Mouse (Mus musculus) left cerebral cortex, adult 8-10 months (tissue): ENCODE results near the gene Ercc5. TPM values are rescaled to one million over a fixed set of nuclear protein-coding genes. Genes with fewer than 3 reads are reported as not detected.

Experiments used
- DNase-seq, 2 experiments: peaks; one replicate each; pipeline ENCODE4 v3.0.0; 2022; ENCODE audit warnings: low spot score in 2 of 2
- total RNA-seq, 4 experiments: library from RNA; stranded (reverse); gene quantifications; 2 replicates each; pipeline ENCODE4 v1.2.4; 2022

The Ercc5 gene
- total RNA-seq, 4 experiments from 2014 or later, result 20.8 to 24.0 (median 22.3) TPM

DNA sequence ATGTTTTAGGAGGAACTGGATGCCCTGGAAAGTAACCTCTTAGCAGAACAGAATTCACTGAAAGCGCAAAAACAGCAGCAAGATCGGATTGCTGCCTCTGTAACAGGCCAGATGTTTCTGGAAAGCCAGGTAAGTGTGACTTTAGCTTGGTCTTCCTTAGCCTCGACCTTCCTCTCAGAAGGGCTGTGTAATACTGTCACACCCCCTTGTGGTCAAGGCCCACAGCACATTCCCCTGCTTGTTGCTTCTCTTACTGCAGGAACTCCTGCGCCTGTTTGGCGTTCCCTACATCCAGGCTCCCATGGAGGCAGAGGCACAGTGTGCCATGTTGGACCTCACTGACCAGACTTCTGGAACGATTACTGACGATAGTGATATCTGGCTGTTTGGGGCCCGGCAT is 26.4 kb downstream of the Ercc5 start:
- no peak for DNase-seq

DNA sequence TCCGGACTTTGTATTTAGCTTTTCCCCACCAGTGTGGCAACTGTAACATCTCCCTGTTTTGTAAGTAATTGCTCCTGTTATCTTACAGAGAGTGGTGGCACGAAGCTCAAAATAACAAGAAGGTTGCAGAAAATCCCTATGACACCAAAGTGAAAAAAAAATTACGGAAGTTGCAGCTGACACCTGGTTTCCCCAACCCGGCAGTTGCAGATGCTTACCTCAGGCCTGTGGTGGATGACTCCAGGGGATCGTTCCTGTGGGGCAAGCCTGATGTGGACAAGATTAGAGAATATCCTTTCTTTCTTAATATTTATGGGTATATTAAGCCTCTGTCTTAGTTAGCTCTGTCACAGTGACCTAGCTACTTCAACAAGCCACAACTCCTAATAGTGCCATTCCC is 30.5 kb downstream of the Ercc5 start:
- no peak for DNase-seq

DNA sequence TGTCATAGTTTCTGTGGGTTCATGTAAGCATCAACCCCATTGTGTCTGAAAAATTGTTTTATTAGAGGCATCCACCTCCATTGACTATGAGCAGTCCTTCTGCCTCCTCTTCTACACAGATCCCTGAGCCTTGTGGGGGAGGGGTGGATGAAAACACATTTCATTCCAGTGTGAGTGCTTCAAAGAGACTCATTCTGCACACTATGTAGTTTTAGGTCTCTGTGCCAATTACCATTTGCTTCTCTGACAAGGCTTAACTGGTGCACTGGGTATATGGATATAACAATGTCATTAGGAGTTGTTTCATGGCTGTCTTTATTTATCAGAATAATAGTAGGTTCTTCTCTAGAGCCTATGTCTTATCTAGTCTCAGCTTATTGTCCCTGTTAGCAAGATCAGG is 38.9 kb downstream of the Ercc5 start:
- no peak for DNase-seq

DNA sequence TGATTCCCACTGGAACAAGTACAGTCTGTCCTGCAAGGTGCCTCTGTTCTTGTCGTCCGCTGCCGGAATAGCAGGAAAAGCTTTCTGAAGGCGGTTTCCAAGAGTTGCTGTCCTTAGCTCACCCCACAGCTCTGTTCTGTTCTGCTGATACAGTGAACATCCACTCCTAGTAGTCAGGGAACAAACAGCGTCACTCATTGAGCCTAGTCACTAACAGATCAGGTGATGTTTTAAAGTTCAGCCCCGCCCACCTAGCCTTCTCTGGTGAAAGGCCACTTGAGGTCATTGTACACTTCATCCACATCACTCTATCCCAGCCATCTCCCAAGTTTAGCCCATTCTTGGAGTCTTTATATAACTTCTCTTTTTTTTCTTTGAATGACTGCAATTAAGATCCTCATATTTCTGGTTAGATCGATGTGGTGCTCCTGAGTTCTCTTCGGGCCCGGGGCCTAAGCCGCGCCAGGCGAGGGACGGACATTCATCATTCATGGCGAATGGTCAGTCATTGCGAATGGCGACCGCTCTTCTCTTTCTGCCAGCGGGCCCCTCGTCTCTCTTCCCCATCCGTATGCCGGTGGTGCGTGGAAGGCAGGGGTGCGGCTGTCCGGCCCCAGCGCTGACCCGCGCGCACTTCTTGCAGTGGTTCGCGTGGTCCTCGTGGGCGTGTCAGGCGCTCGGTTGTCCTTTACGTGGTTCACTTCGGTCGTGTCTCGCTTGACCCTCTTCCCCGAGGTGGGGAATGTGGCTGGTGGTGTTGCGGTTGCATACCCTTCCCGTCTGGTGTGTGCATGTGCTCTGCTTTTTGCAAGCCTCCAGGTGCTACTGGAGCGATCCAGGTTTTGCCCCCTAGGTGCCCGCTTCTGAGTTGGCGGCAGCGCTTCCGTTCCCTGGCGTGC is 51.0 kb downstream of the Ercc5 start:
- peak; percentile 16 to 43 for DNase-seq

DNA sequence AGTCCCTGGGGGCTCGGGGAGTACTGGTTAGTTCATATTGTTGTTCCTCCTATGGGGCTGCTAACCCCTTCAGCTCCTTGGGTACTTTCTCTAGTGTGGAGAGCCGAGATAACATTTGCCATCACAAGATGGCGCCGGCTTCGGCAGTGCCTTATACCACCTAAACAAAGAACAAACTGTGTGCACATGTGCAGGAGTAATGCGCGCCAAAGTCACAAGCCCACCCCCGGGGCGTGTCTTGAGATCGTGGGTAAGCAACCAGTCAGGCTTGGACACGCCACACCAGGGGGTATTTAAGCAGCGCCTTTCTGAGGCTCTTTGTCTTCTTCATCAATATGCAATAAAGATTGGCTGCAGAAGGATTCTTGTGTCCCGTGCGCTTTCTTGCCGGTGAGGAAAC is 55.3 kb downstream of the Ercc5 start:
- no peak for DNase-seq

DNA sequence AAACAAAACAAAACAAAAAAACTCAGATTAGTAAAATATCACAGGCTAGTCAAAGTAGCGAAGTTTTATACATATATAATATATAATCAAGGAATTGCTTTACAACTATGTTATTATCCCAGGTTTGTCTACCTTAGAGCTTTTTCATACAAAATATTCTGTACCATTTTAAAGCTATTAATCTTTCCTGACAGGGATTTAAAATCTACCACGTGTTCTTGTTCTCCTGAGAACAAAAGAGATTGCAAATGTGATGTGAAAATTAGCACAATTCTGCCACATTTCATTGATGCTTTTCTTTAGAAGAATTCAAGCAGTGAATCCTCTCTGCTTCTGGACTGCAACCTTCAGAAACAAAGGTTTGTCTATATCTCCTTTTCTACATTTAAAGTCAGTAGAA is 66.9 kb downstream of the Ercc5 start:
- no peak for DNase-seq

DNA sequence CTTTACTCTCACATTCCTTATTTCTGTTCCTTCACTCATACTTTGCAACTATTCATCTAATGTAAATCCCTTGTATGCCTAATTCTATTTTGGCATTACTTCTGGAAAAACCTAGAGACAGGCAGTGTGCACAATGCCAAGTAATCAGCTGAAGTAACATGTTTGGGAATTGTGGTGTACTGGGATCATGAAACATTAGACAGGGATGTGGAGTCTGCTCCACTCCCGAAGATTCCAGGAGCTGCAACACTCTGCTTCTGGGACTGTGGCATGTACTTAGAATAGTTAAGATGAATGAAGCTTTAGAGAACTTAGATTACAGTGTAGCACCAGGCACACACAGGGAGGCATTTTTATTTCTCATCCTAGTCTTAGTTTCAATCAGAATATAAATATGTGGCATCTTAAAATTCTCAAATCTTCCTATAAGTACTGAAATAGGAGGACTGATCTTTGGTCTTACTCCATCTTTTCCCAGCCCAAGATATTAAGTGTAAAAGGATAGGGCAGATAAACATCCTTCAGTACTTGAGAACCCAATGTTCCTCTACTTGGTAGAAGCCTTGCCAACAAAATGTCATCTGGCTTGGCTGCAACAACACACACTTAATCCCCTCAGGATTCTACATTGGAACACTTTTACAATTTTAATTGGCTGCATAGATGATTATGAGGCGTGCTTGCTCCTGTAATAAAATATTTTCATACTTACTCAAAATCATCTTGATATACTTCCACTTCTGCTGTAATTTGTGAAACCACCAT is 69.0 kb downstream of the Ercc5 start:
- DNase-seq, result no peak

DNA sequence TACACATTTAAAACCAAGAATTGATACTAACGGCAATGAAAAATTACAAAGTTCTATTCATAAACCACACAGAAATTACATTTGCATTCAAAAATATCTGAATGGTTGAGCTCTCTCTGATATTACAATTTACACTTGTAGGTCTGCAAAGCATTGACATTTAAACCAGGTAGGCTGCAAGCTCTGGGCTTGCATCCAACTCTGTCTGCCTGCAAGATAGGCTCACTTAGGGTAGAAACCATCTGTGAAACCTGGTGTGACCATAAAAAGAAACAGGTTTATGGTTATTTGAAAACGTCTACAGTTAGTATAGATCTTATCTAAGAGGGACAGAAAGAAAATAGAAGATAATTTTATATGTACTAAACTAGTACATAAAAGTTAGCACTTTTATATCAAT is 69.6 kb downstream of the Ercc5 start:
- peak in 1 of 2 experiments; percentile 57 for DNase-seq

DNA sequence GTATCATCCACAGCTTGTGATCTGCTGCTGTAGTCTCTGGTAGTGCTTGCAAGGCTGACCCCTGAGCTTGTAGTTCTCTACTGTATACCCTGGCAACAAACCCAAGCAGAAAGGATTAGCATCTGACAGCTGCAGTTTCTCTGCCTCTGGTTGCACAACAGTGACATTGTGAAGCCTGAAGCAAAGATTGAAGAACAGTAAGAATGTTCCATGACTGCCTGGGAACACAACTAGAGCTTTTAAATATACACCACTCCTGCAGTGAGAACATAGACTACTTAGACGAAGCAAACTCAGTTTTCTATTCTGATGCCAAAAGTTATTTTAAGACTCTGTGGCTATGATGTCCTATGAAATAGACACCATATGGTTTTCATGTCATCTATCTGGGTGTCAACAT is 71.3 kb downstream of the Ercc5 start, which contains the start of gene Mettl21e:
Gene Mettl21e (minus strand): TSS at position 86 of the 400 bp plus-strand sequence.
- no peak for DNase-seq

DNA sequence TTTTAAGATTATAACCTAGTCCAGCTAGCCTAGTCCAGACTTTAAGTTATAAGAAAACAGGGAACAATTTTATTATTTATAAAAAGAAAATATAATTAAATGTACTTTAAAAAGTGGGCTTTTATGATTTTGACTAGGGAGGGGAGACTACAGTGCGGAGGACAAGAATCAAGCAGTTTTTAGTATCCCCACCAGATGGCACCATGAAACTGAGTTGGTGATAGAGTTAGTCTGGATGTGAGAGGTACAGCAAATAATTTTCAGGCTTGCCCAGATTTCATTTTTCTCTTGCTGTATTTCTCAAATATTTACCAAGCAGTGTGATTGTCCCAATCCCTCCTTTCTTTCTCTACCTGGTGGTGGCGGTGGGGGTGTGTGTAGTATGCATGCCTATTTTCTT is 81.5 kb downstream of the Ercc5 start:
- peak in 1 of 2 experiments; percentile 10 for DNase-seq

Other genes with a start within 250 kb of the Ercc5 start
- gene Tpp2, start 214.1 kb upstream of the Ercc5 start, total RNA-seq, result 10 to 100 TPM; 45.1 to 49.1 (median 46.9) TPM
- gene Mettl21c, start 127.7 kb upstream of the Ercc5 start, total RNA-seq, result under 1 TPM in 1 of 4 experiments, not detected in 3; 0.11 TPM
- not detected for gene Gm8251, start 85.8 kb upstream of the Ercc5 start, total RNA-seq
- 10 to 100 TPM in 2 of 4 experiments, 1 to 10 TPM in 2; 7.1 to 10.5 (median 10.1) TPM for gene Tex30, start 45.3 kb upstream of the Ercc5 start, total RNA-seq
- 10 to 100 TPM in 2 of 4 experiments, 1 to 10 TPM in 2; 8.2 to 10.5 (median 10.0) TPM for gene Kdelc1, start 28.9 kb upstream of the Ercc5 start, total RNA-seq
- gene Bivm, start 28.8 kb upstream of the Ercc5 start, total RNA-seq, result 10 to 100 TPM; 35.9 to 40.2 (median 39.1) TPM
- gene Mettl21e, start 71.2 kb downstream of the Ercc5 start, total RNA-seq, result under 1 TPM in 1 of 4 experiments, not detected in 3; 0.21 TPM